Mouse (Mus musculus) frontal cortex, postnatal 14 days (tissue): Measurements from ENCODE around the gene Eya2.
A peak's percentile ranks its signal among the peaks of the same experiment; 100 is the strongest.

Experiments
- DNase-seq, 2 experiments: peaks; one replicate each; pipeline ENCODE4 v3.0.0; 2022; ENCODE audit warnings: low spot score in 2 of 2

Eya2 gene

DNA sequence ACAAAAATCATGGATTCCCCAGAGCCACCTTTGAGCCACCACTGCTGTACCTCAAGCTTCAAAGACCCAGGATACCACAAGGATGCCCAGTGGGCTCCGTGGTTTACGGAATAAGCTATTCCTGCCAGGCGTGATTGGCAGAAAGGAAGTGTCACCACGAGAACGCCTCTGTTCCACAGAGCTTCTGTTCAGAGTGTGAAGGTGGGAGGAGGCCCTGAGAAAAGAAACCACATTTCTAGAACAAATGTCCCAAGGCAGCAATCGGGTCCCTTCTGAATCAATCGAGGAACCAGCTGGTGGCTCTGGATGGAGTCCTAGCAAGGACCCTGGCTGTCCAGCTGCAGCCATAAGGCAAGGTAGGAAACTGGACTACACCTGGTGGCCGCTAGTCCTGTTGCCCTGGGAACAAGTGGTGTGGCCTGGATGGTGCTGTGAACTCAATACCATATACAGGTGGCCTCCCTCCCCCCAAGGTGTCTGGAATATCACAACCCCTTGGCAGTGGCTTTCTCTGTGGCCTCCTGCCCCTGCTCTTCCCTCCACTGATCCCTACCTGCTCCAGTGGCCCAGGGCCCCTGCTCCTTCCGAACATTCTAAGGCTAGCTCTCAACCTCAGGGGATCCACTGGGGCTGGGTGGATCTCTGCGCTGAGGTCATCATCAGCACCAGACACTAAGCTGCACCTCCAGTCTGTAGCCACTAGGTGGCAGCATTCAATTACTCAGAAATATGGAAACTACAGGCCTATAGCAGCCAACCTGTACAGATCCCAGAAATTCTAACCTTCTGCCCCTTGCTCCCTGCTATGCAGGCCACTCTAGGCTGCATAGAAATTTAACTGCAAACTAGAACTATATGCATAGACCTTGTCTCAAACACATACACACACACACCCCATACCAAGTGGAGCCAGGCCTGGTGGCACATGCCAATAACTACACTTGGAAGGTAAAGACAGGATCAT, 224.4 kb downstream of the Eya2 start:
- peak; percentile 67 to 68 for DNase-seq

DNA sequence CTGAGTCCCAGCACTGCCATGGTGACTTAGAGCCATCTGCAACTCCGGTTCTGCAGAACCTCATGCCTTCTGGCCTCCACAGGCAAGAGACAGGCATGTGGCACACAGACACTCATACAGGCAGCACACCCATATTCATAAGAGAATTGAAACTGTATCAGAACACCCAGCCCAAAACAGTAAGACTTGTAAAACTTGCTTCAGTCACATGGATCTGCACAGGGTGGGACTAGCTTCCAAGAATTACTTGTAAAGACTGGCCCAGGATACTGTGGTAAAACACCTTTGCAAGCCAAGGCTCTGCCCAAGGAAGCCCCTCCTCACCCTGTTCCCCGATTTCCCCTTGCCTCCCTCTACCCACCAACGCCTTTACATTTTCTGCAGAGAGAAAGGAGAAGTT, 225.2 kb downstream of the Eya2 start:
- DNase-seq: no peak

DNA sequence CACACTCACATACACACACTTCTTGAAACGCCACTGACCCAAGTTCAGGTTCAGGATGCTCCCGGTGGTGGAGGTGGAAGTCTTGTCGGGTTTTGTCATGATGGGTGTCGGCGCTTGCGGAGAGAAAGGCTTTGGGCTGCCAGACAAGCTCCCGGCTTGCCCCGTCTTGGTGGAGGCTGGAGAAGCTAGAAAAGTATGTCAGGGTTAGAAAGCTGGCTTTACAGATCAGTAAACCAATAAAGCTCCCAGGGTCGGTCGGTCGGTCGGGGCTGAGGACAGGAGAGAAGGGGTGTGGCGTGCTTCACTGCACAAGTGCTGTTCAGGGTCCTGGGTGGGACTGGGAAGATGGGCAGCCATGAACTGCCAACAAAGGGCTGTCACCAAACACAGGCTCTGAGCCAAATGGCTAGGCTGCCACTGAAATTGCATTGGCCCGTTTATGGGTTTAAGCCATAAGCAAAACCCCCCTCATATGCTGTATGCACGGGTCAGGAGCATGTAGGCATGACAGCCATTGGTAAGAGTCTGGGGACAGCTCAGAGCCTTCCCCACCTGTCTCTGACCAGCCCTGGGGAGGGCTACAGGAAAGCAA, 225.8 kb downstream of the Eya2 start:
- DNase-seq: no peak
